Mouse (Mus musculus): Measurements from ENCODE around the gene Qser1. TPM values are rescaled to one million over a fixed set of nuclear protein-coding genes. Genes with fewer than 3 reads are reported as not detected.

Qser1 gene
- polyA plus RNA-seq, 1 experiment from 2014 or later, result 12.4 TPM

- peak overlapping the region; percentile 55 for H3K4me2 ChIP-seq (ENCODE audit: low read depth, low read length)
- H3K36me3 ChIP-seq (ENCODE audit: control insufficient read depth, insufficient read depth, low read length), result 0 out of 2 replicates have a peak, but pooled peaks cover 3% of the 10 kb centered on the region
- no peaks in the 10 kb centered on the region for H3K9me3 ChIP-seq (ENCODE audit: control insufficient read depth, low read length)
- no peak overlapping the region for H3K27ac ChIP-seq (ENCODE audit: low read depth, low read length)
- H3K9ac ChIP-seq (replicated peaks; ENCODE audit: low read depth, low read length), result peak overlapping the region; percentile 92; the same call in 1 of the 2 replicates
- peak overlapping the region; percentile 67 for H3K4me3 ChIP-seq (ENCODE audit: low read depth, low read length)
- peak; percentile 7; the same call in 1 of the 2 replicates for ATAC-seq (ENCODE audit: low read depth)
- H3K4me1 ChIP-seq (ENCODE audit: control insufficient read depth, insufficient read depth, low read length), result no peaks in the 10 kb centered on the region
- 16% methylated on average over 6 of the region's 6 CpGs for WGBS
- no peaks in the 10 kb centered on the region for H3K27me3 ChIP-seq (ENCODE audit: control insufficient read depth, insufficient read depth, low read length)
These were observed 105.7 kb downstream of the Qser1 start for GRCm38 (mm10) chr2:104710670-104711370.

DNA sequence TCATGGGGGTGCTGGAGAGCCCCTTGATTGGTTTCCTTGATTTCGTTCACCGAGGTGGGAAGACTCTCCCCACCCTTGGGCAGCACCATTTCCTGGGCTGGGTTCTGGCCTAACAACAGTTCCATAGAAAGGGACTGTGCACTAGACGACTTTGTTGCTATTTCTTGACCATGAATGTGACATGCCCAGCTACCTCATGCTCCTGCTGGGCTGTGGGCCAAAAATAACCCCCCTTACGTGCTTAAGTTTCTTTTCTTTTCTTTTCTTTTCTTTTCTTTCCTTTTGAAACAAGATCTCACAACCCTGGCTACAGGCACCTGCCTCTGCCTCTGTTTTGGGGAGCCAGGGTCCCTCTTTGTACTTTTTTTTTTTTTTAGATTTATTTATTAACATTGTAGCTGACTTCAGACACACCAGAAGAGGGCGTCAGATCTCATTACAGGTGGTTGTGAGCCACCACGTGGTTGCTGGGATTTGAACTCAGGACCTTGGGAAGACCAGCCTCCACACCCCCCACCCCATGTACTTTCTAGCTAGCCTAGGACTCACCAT is 106.7 kb downstream of the Qser1 start:
- H3K9ac ChIP-seq (replicated peaks; ENCODE audit: low read depth, low read length), result no peak overlapping the region
- no peak overlapping the region for H3K27ac ChIP-seq (ENCODE audit: low read depth, low read length)
- H3K4me1 ChIP-seq (ENCODE audit: control insufficient read depth, insufficient read depth, low read length), result no peaks in the 10 kb centered on the region
- H3K4me3 ChIP-seq (ENCODE audit: low read depth, low read length), result no peak overlapping the region
- H3K4me2 ChIP-seq (ENCODE audit: low read depth, low read length), result no peak overlapping the region
- no peak for ATAC-seq (ENCODE audit: low read depth)
- H3K9me3 ChIP-seq (ENCODE audit: control insufficient read depth, low read length), result no peaks in the 10 kb centered on the region
- 56% methylated on average over 6 of the region's 6 CpGs for WGBS
- no peaks in the 10 kb centered on the region for H3K27me3 ChIP-seq (ENCODE audit: control insufficient read depth, insufficient read depth, low read length)
- H3K36me3 ChIP-seq (ENCODE audit: control insufficient read depth, insufficient read depth, low read length), result peaks cover 9% of the 10 kb centered on the region; the same call in 1 of the 2 replicates

Other genes starting within 250 kb of the Qser1 start
- gene Cstf3, start 226.2 kb downstream of the Qser1 start, polyA plus RNA-seq (2014; fragmentation: Nextera tagmentation; extraction: Ambion mirVana), result 104 and 105 TPM in 2 replicates
- gene Tcp11l1, start 104.6 kb downstream of the Qser1 start, polyA plus RNA-seq (2014; fragmentation: Nextera tagmentation; extraction: Ambion mirVana), result 65.2 and 75.8 TPM in 2 replicates
- 0.29 TPM in 1 of 2 replicates, not detected in the other for gene Pin1rt1, start 100.4 kb downstream of the Qser1 start, polyA plus RNA-seq (2014; fragmentation: Nextera tagmentation; extraction: Ambion mirVana)
- 0.70 and 1.2 TPM in 2 replicates for gene Depdc7, start 73.9 kb downstream of the Qser1 start, polyA plus RNA-seq (2014; fragmentation: Nextera tagmentation; extraction: Ambion mirVana)
- gene Prrg4, start 33.1 kb upstream of the Qser1 start, polyA plus RNA-seq (2014; fragmentation: Nextera tagmentation; extraction: Ambion mirVana), result 0.35 and 0.60 TPM in 2 replicates
- gene Ccdc73, start 51.0 kb upstream of the Qser1 start, polyA plus RNA-seq (2014; fragmentation: Nextera tagmentation; extraction: Ambion mirVana), result 7.5 and 9.7 TPM in 2 replicates
- 194 and 200 TPM in 2 replicates for gene Eif3m, start 200.3 kb upstream of the Qser1 start, polyA plus RNA-seq (2014; fragmentation: Nextera tagmentation; extraction: Ambion mirVana)